Mouse (Mus musculus): ENCODE results near the gene Sorbs1. TPM values are rescaled to one million over a fixed set of nuclear protein-coding genes. Genes with fewer than 3 reads are reported as not detected.

The Sorbs1 gene
- polyA plus RNA-seq, 1 experiment from 2014 or later: 74.4 TPM

- Histone ChIP-seq H3K4me3 (peak overlapping the region; percentile 38), H3K4me1 (replicated peaks) (peaks cover 28% of the 10 kb centered on the region), H3K27me3 (ENCODE audit: insufficient read depth, poor library complexity, severe bottlenecking) (no peaks in the 10 kb centered on the region), H3K27ac (peak overlapping the region; percentile 81), H3K9me3 (no peaks in the 10 kb centered on the region), H3K36me3 (no peaks in the 10 kb centered on the region)
- WGBS: 36% methylated on average over 16 of the region's 16 CpGs
- peak; percentile 12 for DNase-seq (ENCODE audit: low spot score)
These were observed 163.6 kb downstream of the Sorbs1 start for GRCm38 (mm10) chr19:40349713-40350671.

- peak overlapping the region; percentile 81 for H3K27ac ChIP-seq
These were observed 164.3 kb downstream of the Sorbs1 start for GRCm38 (mm10) chr19:40349281-40349680.

GRCm38 (mm10) chr19:40348652-40349051 is 164.9 kb downstream of the Sorbs1 start:
- no peaks in the 10 kb centered on the region for H3K9me3 ChIP-seq
- H3K36me3 ChIP-seq: no peaks in the 10 kb centered on the region
- H3K27ac ChIP-seq: peak overlapping the region; percentile 69
- peaks cover 28% of the 10 kb centered on the region for H3K4me1 ChIP-seq (replicated peaks)
- H3K27me3 ChIP-seq (ENCODE audit: insufficient read depth, poor library complexity, severe bottlenecking): no peaks in the 10 kb centered on the region
- WGBS: 52% methylated on average over 2 of the region's 2 CpGs
- DNase-seq (ENCODE audit: low spot score): no peak
- H3K4me3 ChIP-seq: no peak overlapping the region

More at GRCm38 (mm10) chr19:40349281-40349680, 164.3 kb downstream of the Sorbs1 start:
- Histone ChIP-seq H3K27me3 (ENCODE audit: insufficient read depth, poor library complexity, severe bottlenecking) (no peaks in the 10 kb centered on the region), H3K36me3 (no peaks in the 10 kb centered on the region), H3K4me3 (0 out of 2 replicates have a peak overlapping the region, but pooled peaks have one; percentile 38), H3K9me3 (no peaks in the 10 kb centered on the region), H3K4me1 (replicated peaks) (peaks cover 28% of the 10 kb centered on the region)
- no peak for DNase-seq (ENCODE audit: low spot score)
- WGBS: 69% methylated on average over 3 of the region's 3 CpGs

- H3K27me3 ChIP-seq (ENCODE audit: insufficient read depth, poor library complexity, severe bottlenecking): no peaks in the 10 kb centered on the region
- H3K4me3 ChIP-seq: no peak overlapping the region
- 76% methylated on average over 7 of the region's 7 CpGs for WGBS
- H3K9me3 ChIP-seq: no peaks in the 10 kb centered on the region
- H3K27ac ChIP-seq: 0 out of 2 replicates have a peak overlapping the region, but pooled peaks have one; percentile 50
- H3K4me1 ChIP-seq (replicated peaks): peaks cover 28% of the 10 kb centered on the region
- no peak for DNase-seq (ENCODE audit: low spot score)
- H3K36me3 ChIP-seq: no peaks in the 10 kb centered on the region
These were observed 165.4 kb downstream of the Sorbs1 start for GRCm38 (mm10) chr19:40348175-40348574.

GRCm38 (mm10) chr19:40346908-40347307 is 166.7 kb downstream of the Sorbs1 start:
- no peak overlapping the region for H3K4me3 ChIP-seq
- H3K27ac ChIP-seq: no peak overlapping the region
- H3K27me3 ChIP-seq (ENCODE audit: insufficient read depth, poor library complexity, severe bottlenecking): no peaks in the 10 kb centered on the region
- no peaks in the 10 kb centered on the region for H3K36me3 ChIP-seq
- DNase-seq (ENCODE audit: low spot score): no peak
- whole genome bisulfite sequencing: 91% methylated on average over 3 of the region's 3 CpGs
- no peaks in the 10 kb centered on the region for H3K9me3 ChIP-seq
- peaks cover 28% of the 10 kb centered on the region for H3K4me1 ChIP-seq (replicated peaks)

DNA sequence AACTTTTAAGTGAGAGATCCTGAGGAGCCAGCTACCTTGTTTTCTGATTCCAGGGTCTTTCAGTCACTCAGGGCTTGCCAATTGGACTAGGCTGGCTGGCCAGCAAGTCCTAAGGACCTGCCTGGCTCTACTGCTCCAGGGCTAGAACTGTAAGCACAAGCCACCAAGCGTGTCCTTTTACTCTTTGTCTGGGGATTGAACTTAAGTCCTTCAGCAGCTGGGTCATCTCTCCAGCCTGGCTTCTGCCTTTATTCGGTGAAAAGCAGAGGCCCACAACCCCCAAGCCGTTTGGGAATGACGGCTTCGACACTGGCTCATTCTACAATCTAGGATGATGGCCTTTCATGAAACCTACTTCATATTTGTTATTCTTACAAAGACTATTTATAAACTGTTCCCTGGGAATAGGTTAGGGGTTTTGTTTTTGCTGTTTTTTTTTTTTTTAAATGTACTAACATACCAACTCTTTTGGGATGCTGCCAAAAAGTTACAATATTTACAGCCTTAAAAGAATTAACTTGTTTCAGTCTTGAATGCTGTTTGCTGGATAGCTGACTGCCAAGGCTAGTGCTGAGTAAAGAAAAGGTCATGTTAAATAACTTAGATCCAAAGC is 167.2 kb downstream of the Sorbs1 start:
- WGBS: 76% methylated on average over 5 of the region's 5 CpGs
- no peak for DNase-seq (ENCODE audit: low spot score)
- no peak overlapping the region for H3K4me3 ChIP-seq
- no peak overlapping the region for H3K27ac ChIP-seq
- no peaks in the 10 kb centered on the region for H3K9me3 ChIP-seq
- peaks cover 32% of the 10 kb centered on the region for H3K4me1 ChIP-seq (replicated peaks)
- no peaks in the 10 kb centered on the region for H3K36me3 ChIP-seq
- H3K27me3 ChIP-seq (ENCODE audit: insufficient read depth, poor library complexity, severe bottlenecking): no peaks in the 10 kb centered on the region

GRCm38 (mm10) chr19:40345684-40346083 is 167.9 kb downstream of the Sorbs1 start:
- DNase-seq (ENCODE audit: low spot score): peak; percentile 61
- 16% methylated on average over 5 of the region's 5 CpGs for WGBS
- Histone ChIP-seq H3K36me3 (no peaks in the 10 kb centered on the region), H3K4me1 (replicated peaks) (peaks cover 38% of the 10 kb centered on the region), H3K4me3 (no peak overlapping the region), H3K27ac (no peak overlapping the region), H3K9me3 (no peaks in the 10 kb centered on the region), H3K27me3 (ENCODE audit: insufficient read depth, poor library complexity, severe bottlenecking) (no peaks in the 10 kb centered on the region)

DNA sequence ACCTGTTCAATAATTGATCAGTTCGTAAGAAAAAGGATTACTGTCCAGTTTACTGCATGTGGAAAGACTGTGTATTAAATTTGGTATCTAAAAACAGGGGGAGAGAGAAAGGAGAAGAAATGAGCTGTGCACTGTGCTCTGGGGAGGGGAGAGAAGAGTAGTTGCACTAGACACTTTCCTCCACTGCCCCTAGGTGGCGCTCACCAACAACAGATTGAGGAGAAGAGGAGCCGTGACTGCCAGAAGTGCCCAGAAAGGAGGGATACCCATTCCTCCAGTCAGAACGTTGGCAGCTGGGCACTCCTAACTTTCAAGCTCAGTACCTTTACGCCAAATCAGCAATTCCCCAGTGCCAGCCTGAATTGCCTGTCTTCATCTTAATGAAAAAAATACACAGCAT is 170.6 kb downstream of the Sorbs1 start:
- H3K27ac ChIP-seq: no peak overlapping the region
- peaks cover 17% of the 10 kb centered on the region for H3K4me1 ChIP-seq (replicated peaks)
- H3K36me3 ChIP-seq: 0 out of 2 replicates have a peak, but pooled peaks cover 5% of the 10 kb centered on the region
- H3K9me3 ChIP-seq: no peaks in the 10 kb centered on the region
- no peak overlapping the region for H3K4me3 ChIP-seq
- DNase-seq (ENCODE audit: low spot score): peak; percentile 79
- WGBS: 8% methylated on average over 5 of the region's 5 CpGs
- no peaks in the 10 kb centered on the region for H3K27me3 ChIP-seq (ENCODE audit: insufficient read depth, poor library complexity, severe bottlenecking)

GRCm38 (mm10) chr19:40341141-40341540 is 172.4 kb downstream of the Sorbs1 start:
- Histone ChIP-seq H3K9me3 (no peaks in the 10 kb centered on the region), H3K27ac (peak overlapping the region; percentile 40; the same call in 1 of the 2 replicates)

GRCm38 (mm10) chr19:40336694-40337093 is 176.9 kb downstream of the Sorbs1 start:
- Histone ChIP-seq H3K4me1 (replicated peaks) (peaks cover 15% of the 10 kb centered on the region), H3K27ac (no peak overlapping the region), H3K36me3 (0 out of 2 replicates have a peak, but pooled peaks cover 5% of the 10 kb centered on the region), H3K9me3 (no peaks in the 10 kb centered on the region), H3K27me3 (ENCODE audit: insufficient read depth, poor library complexity, severe bottlenecking) (no peaks in the 10 kb centered on the region), H3K4me3 (no peak overlapping the region)
- DNase-seq (ENCODE audit: low spot score): no peak
- 81% methylated on average over 4 of the region's 4 CpGs for WGBS

More at GRCm38 (mm10) chr19:40341141-40341540, 172.4 kb downstream of the Sorbs1 start:
- Histone ChIP-seq H3K27me3 (ENCODE audit: insufficient read depth, poor library complexity, severe bottlenecking) (no peaks in the 10 kb centered on the region), H3K4me3 (no peak overlapping the region), H3K4me1 (replicated peaks) (peaks cover 13% of the 10 kb centered on the region), H3K36me3 (0 out of 2 replicates have a peak, but pooled peaks cover 5% of the 10 kb centered on the region)
- DNase-seq (ENCODE audit: low spot score): peak; percentile 68
- 10% methylated on average over 6 of the region's 6 CpGs for WGBS

DNA sequence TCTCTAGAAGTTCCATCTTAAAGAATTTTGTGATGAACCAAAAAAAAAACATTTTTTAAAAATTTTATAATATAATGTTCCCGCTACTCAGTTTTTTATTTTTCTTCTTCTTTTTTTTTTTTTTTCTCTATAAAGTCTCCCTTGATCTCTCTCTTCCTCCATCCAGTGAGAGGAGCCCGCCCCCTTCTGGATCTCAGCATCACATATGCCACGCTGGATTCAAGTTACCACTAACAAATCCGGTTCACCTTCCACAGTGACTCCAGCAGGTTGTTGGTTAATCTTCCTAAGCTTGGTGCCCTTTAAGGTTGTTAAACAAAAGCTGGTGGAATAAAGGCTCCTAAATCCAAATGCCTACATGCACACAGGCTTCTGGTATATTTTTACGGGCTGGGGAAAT is 179.7 kb downstream of the Sorbs1 start:
- 0 out of 2 replicates have a peak, but pooled peaks cover 3% of the 10 kb centered on the region for H3K4me1 ChIP-seq (replicated peaks)
- DNase-seq (ENCODE audit: low spot score): no peak
- WGBS: 66% methylated on average over 5 of the region's 5 CpGs

GRCm38 (mm10) chr19:40333081-40333480 is 180.5 kb downstream of the Sorbs1 start:
- 92% methylated on average over 4 of the region's 4 CpGs for WGBS
- Histone ChIP-seq H3K9me3 (no peaks in the 10 kb centered on the region), H3K27me3 (ENCODE audit: insufficient read depth, poor library complexity, severe bottlenecking) (no peaks in the 10 kb centered on the region), H3K36me3 (no peaks in the 10 kb centered on the region), H3K27ac (no peak overlapping the region), H3K4me1 (replicated peaks) (0 out of 2 replicates have a peak, but pooled peaks cover 3% of the 10 kb centered on the region), H3K4me3 (no peak overlapping the region)
- DNase-seq (ENCODE audit: low spot score): no peak

More for the DNA sequence above, 179.7 kb downstream of the Sorbs1 start:
- Histone ChIP-seq H3K36me3 (0 out of 2 replicates have a peak, but pooled peaks cover 5% of the 10 kb centered on the region), H3K27ac (no peak overlapping the region), H3K27me3 (ENCODE audit: insufficient read depth, poor library complexity, severe bottlenecking) (no peaks in the 10 kb centered on the region), H3K9me3 (no peaks in the 10 kb centered on the region), H3K4me3 (no peak overlapping the region)
